Mouse (Mus musculus) cerebellum, adult 2 months (tissue): ENCODE measurements around the gene Spdl1. TPM values are rescaled to one million over a fixed set of nuclear protein-coding genes. Genes with fewer than 3 reads are reported as not detected.
"Not testable (repeated sequence)": the region's sequence is repeated elsewhere in the genome, so short reads cannot be mapped to it uniquely, and the experiment has no call there.

Experiments
- DNase-seq, 2 experiments: peaks; one replicate each; pipeline ENCODE4 v3.0.0; 2021
- H3K27ac ChIP-seq: fragments of 200-500 bp; 2 replicates; pipeline ENCODE4 v1.5.1; 2012; ENCODE audit warnings: low read length, control low read depth, inconsistent platforms; ENCODE audit not compliant: insufficient read depth
- H3K27me3 ChIP-seq: fragments of 200-500 bp; 2 replicates; pipeline ENCODE4 v1.6.1; 2012; ENCODE audit warnings: inconsistent platforms, mild to moderate bottlenecking, low read length, moderate library complexity; ENCODE audit not compliant: control insufficient read depth, insufficient read depth
- H3K4me1 ChIP-seq: fragments of 200-500 bp; 2 replicates; pipeline ENCODE4 v1.6.1; 2011; ENCODE audit warnings: low read length; ENCODE audit not compliant: control insufficient read depth, insufficient read depth
- H3K4me3 ChIP-seq: fragments of 200-500 bp; replicated peaks from 2 replicates; pipeline ENCODE3; 2011; ENCODE audit warnings: mild to moderate bottlenecking, low read depth, low read length, control low read depth; ENCODE audit not compliant: insufficient read depth
- CTCF ChIP-seq: fragments of 200-500 bp; IDR thresholded peaks from 2 replicates; pipeline ENCODE4 v1.5.1; 2011; ENCODE audit warnings: low read depth, mild to moderate bottlenecking, control low read depth, low read length, moderate library complexity, borderline replicate concordance; ENCODE audit not compliant: insufficient read depth
- POLR2A ChIP-seq: fragments of 200-500 bp; IDR thresholded peaks from 2 replicates; pipeline ENCODE4 v1.6.1; 2011; ENCODE audit warnings: low read length, control low read depth, borderline replicate concordance; ENCODE audit not compliant: insufficient read depth
- WGBS: fragments of 180-500 bp; shearing (Covaris S2); methylation state at CpG from one replicate; pipeline ENCODE4 v1.1.7; 2018; 5-methylcytosine and 5-hydroxymethylcytosine counted together
- polyA plus RNA-seq: library from polyadenylated mRNA; depleted of rRNA; stranded (reverse); fragments of >200 nt; gene quantifications from 2 replicates; pipeline ENCODE4 v1.2.3, GENCODE M21; 2012

The Spdl1 gene
- polyA plus RNA-seq, 1 experiment: 0.49 TPM

DNA sequence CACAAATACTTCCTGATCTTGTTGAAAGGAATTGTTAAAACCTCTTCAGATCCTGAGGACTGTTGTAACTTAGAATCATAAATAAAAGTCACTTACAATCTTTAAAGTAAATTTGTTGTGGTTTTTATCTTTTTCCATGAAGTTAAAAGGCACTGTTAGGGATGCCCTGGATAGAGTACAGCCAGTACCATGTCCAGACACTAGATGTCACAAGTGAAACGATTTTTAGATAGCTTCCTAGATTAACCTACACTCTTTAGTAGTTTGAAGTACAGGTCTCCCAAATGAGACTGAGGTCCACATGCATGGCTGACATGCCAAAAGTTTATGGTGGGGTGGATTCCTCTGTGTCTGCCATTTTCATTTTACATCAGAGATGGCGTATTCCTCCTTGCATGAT lies 2.8 kb upstream of the Spdl1 start:
- Histone ChIP-seq H3K27ac (no peak overlapping the region), H3K4me3 (no peak overlapping the region), H3K4me1 (no peaks in the 10 kb centered on the region; the same call in 1 of the 2 replicates), H3K27me3 (no peaks in the 10 kb centered on the region)
- WGBS: 49% methylated on average over 2 of the region's 2 CpGs
- DNase-seq: no peak
- no peak for TF ChIP-seq POLR2A
- TF ChIP-seq CTCF: no peak

GRCm38 (mm10) chr11:34832678-34833077 lies 763 bp downstream of the Spdl1 start:
- WGBS: 2% methylated on average over 5 of the region's 5 CpGs

DNA sequence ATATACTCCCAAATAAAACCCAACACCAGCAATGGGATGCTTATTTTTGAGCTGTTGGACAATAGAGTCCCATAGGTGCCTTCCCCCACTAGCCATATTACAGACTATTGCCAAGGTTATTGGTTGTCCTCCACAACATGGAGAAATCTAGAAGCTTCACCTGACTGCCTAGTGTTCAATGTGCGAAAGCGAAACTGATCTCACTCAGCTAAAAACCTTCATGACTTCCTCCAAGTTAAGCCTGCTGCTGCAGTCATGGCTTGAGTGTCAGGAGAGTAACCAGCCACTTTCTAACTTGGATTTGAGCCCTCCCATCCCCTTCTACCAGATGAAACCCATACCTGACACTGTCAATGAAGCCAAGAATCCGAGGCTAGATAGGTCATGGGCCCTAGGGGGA lies 5.6 kb downstream of the Spdl1 start:
- H3K4me3 ChIP-seq: no peak overlapping the region
- H3K4me1 ChIP-seq: no peaks in the 10 kb centered on the region
- no peak for TF ChIP-seq CTCF
- TF ChIP-seq POLR2A: no peak
- DNase-seq: no peak
- H3K27ac ChIP-seq: no peak overlapping the region
- no peaks in the 10 kb centered on the region for H3K27me3 ChIP-seq
- WGBS: 93% methylated on average over 3 of the region's 3 CpGs

More at GRCm38 (mm10) chr11:34832678-34833077, 763 bp downstream of the Spdl1 start:
- no peak overlapping the region for H3K27ac ChIP-seq
- no peak for TF ChIP-seq POLR2A
- no peak for TF ChIP-seq CTCF
- no peak overlapping the region for H3K4me3 ChIP-seq
- no peaks in the 10 kb centered on the region for H3K27me3 ChIP-seq
- H3K4me1 ChIP-seq: no peaks in the 10 kb centered on the region; the same call in 1 of the 2 replicates
- no peak for DNase-seq

DNA sequence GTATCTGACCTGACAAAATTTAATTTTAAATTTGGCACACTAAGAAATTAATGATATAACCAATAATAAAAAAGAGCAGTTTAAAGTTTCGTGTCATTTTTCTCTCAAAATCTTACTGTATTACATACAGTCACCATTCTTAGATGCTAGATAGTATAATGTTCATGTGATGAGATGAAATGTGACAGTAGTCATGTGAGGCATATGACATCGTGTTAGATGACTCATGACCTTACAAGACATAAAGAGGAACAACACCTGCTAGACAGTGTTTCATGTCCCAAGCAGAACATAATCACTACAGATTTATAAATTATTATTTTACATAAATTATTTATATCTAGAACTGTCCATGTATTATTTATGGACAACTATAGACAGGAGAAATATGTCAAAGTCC lies 6.5 kb downstream of the Spdl1 start:
- H3K27ac ChIP-seq: no peak overlapping the region
- 87% methylated on average over 2 of the region's 2 CpGs for WGBS
- no peak for TF ChIP-seq CTCF
- TF ChIP-seq POLR2A: no peak
- no peaks in the 10 kb centered on the region for H3K27me3 ChIP-seq
- H3K4me3 ChIP-seq: no peak overlapping the region
- no peaks in the 10 kb centered on the region for H3K4me1 ChIP-seq
- no peak for DNase-seq

DNA sequence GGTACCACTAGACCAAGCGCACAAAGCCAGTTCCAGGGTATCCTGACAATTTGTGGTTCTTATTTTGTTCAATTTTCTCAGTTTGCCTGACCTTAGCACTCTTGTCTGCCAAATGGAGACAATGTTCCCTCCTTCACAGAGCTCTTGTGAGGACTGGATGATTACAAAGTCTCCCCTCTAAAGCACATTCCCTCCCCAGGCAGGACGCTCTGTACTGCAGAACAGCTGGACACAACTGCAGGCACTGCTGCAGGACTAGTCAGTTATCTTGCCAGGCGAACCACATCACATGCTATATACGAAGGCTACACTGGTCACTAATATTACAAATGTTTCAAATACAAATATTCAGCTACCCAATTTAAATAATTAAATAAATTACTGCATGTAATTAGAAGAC lies 8.7 kb downstream of the Spdl1 start:
- no peak overlapping the region for H3K4me3 ChIP-seq
- no peaks in the 10 kb centered on the region for H3K27me3 ChIP-seq
- H3K27ac ChIP-seq: no peak overlapping the region
- H3K4me1 ChIP-seq: no peaks in the 10 kb centered on the region
- 96% methylated on average over 4 of the region's 4 CpGs for WGBS
- TF ChIP-seq CTCF (no peak), POLR2A (no peak)
- no peak for DNase-seq

DNA sequence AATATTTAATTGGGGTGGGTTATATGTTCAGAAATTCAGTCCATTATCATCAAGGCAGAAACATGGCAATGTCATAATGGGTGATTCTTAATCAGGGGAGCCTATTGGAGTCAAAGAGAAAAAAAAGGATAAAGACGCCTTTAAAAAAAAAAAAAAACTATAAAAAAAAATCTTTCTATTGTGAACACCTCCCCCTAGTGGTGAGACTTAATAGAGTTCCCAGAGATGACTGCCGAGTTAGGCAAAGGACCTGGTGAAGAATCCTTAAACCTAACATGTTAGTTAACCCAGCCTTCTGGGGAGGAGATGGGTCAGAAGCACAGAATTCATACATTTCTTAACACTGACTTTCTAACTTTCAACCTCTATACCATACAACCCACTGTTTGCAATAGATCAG lies 18.7 kb downstream of the Spdl1 start:
- Histone ChIP-seq H3K4me1 (no peaks in the 10 kb centered on the region), H3K27ac (no peak overlapping the region), H3K4me3 (no peak overlapping the region), H3K27me3 (no peaks in the 10 kb centered on the region)
- 3% methylated on average over 2 of the region's 2 CpGs for WGBS
- no peak for TF ChIP-seq CTCF
- no peak for TF ChIP-seq POLR2A
- no peak for DNase-seq

GRCm38 (mm10) chr11:34814319-34814718 lies 19.1 kb downstream of the Spdl1 start:
- 85% methylated on average over 6 of the region's 6 CpGs for WGBS
- Histone ChIP-seq H3K27me3 (no peaks in the 10 kb centered on the region), H3K4me1 (no peaks in the 10 kb centered on the region), H3K27ac (no peak overlapping the region), H3K4me3 (no peak overlapping the region)
- no peak for DNase-seq
- TF ChIP-seq CTCF (no peak), POLR2A (no peak)

DNA sequence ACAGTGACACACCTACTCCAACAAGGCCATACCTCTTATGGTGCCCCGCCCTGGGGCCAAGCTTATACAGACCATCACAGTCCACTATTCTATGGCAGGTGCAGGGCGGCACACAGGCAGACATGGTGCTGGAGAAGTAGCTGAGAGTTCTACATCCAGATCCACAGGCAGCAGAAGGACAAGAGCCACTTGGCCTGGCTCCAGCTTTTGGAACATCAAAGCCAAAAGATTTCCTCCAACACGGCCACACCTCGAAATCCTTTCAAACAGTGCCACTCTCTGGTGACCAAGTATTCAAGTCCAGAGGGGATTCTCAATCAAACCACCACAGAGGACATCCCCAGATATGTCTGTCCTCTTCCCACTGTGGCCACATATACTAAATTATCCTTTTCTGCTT lies 28.4 kb downstream of the Spdl1 start:
- not testable (repeated sequence) for H3K27ac ChIP-seq, H3K4me3 ChIP-seq, H3K4me1 ChIP-seq, H3K27me3 ChIP-seq, DNase-seq
- WGBS: 47% methylated on average over 4 of the region's 4 CpGs

- DNase-seq, H3K27me3 ChIP-seq, H3K4me1 ChIP-seq, H3K4me3 ChIP-seq, H3K27ac ChIP-seq: not testable (repeated sequence)
- 79% methylated on average over 8 of the region's 8 CpGs for WGBS
Observed at GRCm38 (mm10) chr11:34798066-34798465, 35.4 kb downstream of the Spdl1 start.
